Mouse (Mus musculus) small intestine, adult 2 months (tissue): ENCODE measurements around the gene Mbd5. TPM values are rescaled to one million over a fixed set of nuclear protein-coding genes. Genes with fewer than 3 reads are reported as not detected.
A peak's percentile ranks its signal among the peaks of the same experiment; 100 is the strongest.

Experiments
- H3K27ac ChIP-seq: fragments of 200-500 bp; 2 replicates; pipeline ENCODE4 v1.5.1; 2012; ENCODE audit warnings: low read depth, low read length, control low read depth, inconsistent platforms; ENCODE audit not compliant: insufficient read depth
- H3K27me3 ChIP-seq: fragments of 200-500 bp; 2 replicates; pipeline ENCODE4 v1.6.1; 2012; ENCODE audit warnings: mild to moderate bottlenecking, moderate library complexity, low read length, inconsistent platforms; ENCODE audit not compliant: control insufficient read depth, insufficient read depth
- H3K36me3 ChIP-seq: fragments of 200-500 bp; 2 replicates; pipeline ENCODE4 v1.6.1; 2012; ENCODE audit warnings: mild to moderate bottlenecking, low read length, control low read depth, inconsistent platforms; ENCODE audit not compliant: control insufficient read depth, insufficient read depth
- H3K4me1 ChIP-seq: fragments of 200-500 bp; 2 replicates; pipeline ENCODE4 v1.6.1; 2012; ENCODE audit warnings: low read length, inconsistent platforms, mixed read lengths; ENCODE audit not compliant: control insufficient read depth, insufficient read depth, insufficient read length
- H3K4me3 ChIP-seq: fragments of 200-500 bp; 2 replicates; pipeline ENCODE4 v1.5.1; 2012; ENCODE audit warnings: low read depth, mild to moderate bottlenecking, control low read depth, inconsistent platforms, low read length, moderate library complexity
- CTCF ChIP-seq: fragments of 200-500 bp; IDR thresholded peaks from 2 replicates; pipeline ENCODE4 v1.5.1; 2012; ENCODE audit warnings: low read depth, mild to moderate bottlenecking, control low read depth, inconsistent platforms, low read length, moderate library complexity, mixed read lengths; ENCODE audit not compliant: insufficient replicate concordance, insufficient read length; ENCODE audit errors: extremely low read depth
- POLR2A ChIP-seq: fragments of 200-500 bp; IDR thresholded peaks from 2 replicates; pipeline ENCODE4 v1.6.1; 2012; ENCODE audit warnings: low read depth, mild to moderate bottlenecking, control low read depth, inconsistent platforms, low read length, moderate library complexity
- WGBS: fragments of 180-500 bp; shearing (Covaris S2); methylation state at CpG from one replicate; pipeline ENCODE4 v1.1.7; 2018; 5-methylcytosine and 5-hydroxymethylcytosine counted together
- polyA plus RNA-seq: library from polyadenylated mRNA; depleted of rRNA; stranded (reverse); fragments of >200 nt; gene quantifications from 2 replicates; pipeline ENCODE4 v1.2.3, GENCODE M21; 2012

Mbd5 gene
- polyA plus RNA-seq, 1 experiment, result 3.4 TPM

- H3K27me3 ChIP-seq, result no peaks in the 10 kb centered on the region
- no peak for TF ChIP-seq POLR2A
- TF ChIP-seq CTCF, result no peak
- peaks cover 20% of the 10 kb centered on the region; the same call in 1 of the 2 replicates for H3K4me1 ChIP-seq
- H3K27ac ChIP-seq, result peak overlapping the region; percentile 65
- WGBS, result 7% methylated on average over 5 of the region's 5 CpGs
- no peak overlapping the region for H3K4me3 ChIP-seq
- no peaks in the 10 kb centered on the region for H3K36me3 ChIP-seq
Measured at GRCm38 (mm10) chr2:49349813-49350212, 400.5 kb downstream of the Mbd5 start.

- Histone ChIP-seq H3K27ac (peak overlapping the region; percentile 32; the same call in 1 of the 2 replicates), H3K36me3 (no peaks in the 10 kb centered on the region), H3K4me1 (peaks cover 20% of the 10 kb centered on the region; the same call in 1 of the 2 replicates), H3K27me3 (no peaks in the 10 kb centered on the region), H3K4me3 (no peak overlapping the region)
- whole genome bisulfite sequencing, result 22% methylated on average over 4 of the region's 4 CpGs
- TF ChIP-seq POLR2A (no peak), CTCF (no peak)
Measured at GRCm38 (mm10) chr2:49350852-49351251, 401.5 kb downstream of the Mbd5 start.

GRCm38 (mm10) chr2:49354066-49354465 is 404.8 kb downstream of the Mbd5 start:
- no peak overlapping the region for H3K27ac ChIP-seq
- TF ChIP-seq POLR2A (no peak), CTCF (no peak)
- WGBS, result 74% methylated on average over 1 of the region's 1 CpGs
- H3K36me3 ChIP-seq, result no peaks in the 10 kb centered on the region
- H3K4me3 ChIP-seq, result no peak overlapping the region
- H3K27me3 ChIP-seq, result no peaks in the 10 kb centered on the region
- H3K4me1 ChIP-seq, result peaks cover 20% of the 10 kb centered on the region; the same call in 1 of the 2 replicates

- WGBS, result 92% methylated on average over 8 of the region's 8 CpGs
- H3K27ac ChIP-seq, result no peak overlapping the region
- peaks cover 5% of the 10 kb centered on the region; the same call in 1 of the 2 replicates for H3K4me1 ChIP-seq
- H3K27me3 ChIP-seq, result no peaks in the 10 kb centered on the region
- H3K4me3 ChIP-seq, result no peak overlapping the region
- TF ChIP-seq CTCF (no peak), POLR2A (no peak)
- H3K36me3 ChIP-seq, result no peaks in the 10 kb centered on the region
Measured at GRCm38 (mm10) chr2:49355867-49356266, 406.6 kb downstream of the Mbd5 start.

GRCm38 (mm10) chr2:49358128-49358814 is 409.0 kb downstream of the Mbd5 start:
- Histone ChIP-seq H3K27ac (no peak overlapping the region), H3K36me3 (no peaks in the 10 kb centered on the region), H3K4me3 (no peak overlapping the region), H3K4me1 (no peaks in the 10 kb centered on the region), H3K27me3 (no peaks in the 10 kb centered on the region)
- 79% methylated on average over 7 of the region's 7 CpGs for WGBS
- no peak for TF ChIP-seq CTCF
- no peak for TF ChIP-seq POLR2A

GRCm38 (mm10) chr2:49358839-49359520 is 409.7 kb downstream of the Mbd5 start:
- peak; percentile 62; the same call in 1 of the 2 replicates for TF ChIP-seq CTCF
- TF ChIP-seq POLR2A, result no peak
- Histone ChIP-seq H3K4me3 (no peak overlapping the region), H3K36me3 (no peaks in the 10 kb centered on the region), H3K4me1 (no peaks in the 10 kb centered on the region), H3K27ac (no peak overlapping the region), H3K27me3 (no peaks in the 10 kb centered on the region)
- 66% methylated on average over 4 of the region's 4 CpGs for WGBS

- H3K4me1 ChIP-seq, result no peaks in the 10 kb centered on the region
- TF ChIP-seq CTCF (peak; percentile 21; the same call in 1 of the 2 replicates), POLR2A (no peak)
- no peak overlapping the region for H3K27ac ChIP-seq
- no peak overlapping the region for H3K4me3 ChIP-seq
- no peaks in the 10 kb centered on the region for H3K27me3 ChIP-seq
- WGBS, result 43% methylated on average over 4 of the region's 4 CpGs
- H3K36me3 ChIP-seq, result no peaks in the 10 kb centered on the region
Measured at GRCm38 (mm10) chr2:49359706-49360105, 410.4 kb downstream of the Mbd5 start.
